Mouse (Mus musculus) liver, embryonic 11.5 days (tissue): Measurements from ENCODE around the gene Gtsf2. TPM values are rescaled to one million over a fixed set of nuclear protein-coding genes. Genes with fewer than 3 reads are reported as not detected.

Experiments used
- ATAC-seq: fragments of 200-750 bp; cut with Nextera tagmentation; replicated peaks from 2 replicates; pipeline ENCODE4 v1.8.0; 2017; ENCODE audit warnings: moderate number of reproducible peaks, mild to moderate bottlenecking, moderate TSS enrichment, moderate library complexity; ENCODE audit not compliant: low FRiP score
- DNase-seq: peaks from one replicate; pipeline ENCODE4 v3.0.0-alpha.2; 2017; ENCODE audit warnings: low spot score
- H3K27ac ChIP-seq: fragments of 300-500 bp; sonication (generic); 2 replicates; pipeline ENCODE4 v1.5.1; 2014; ENCODE audit warnings: mild to moderate bottlenecking, low read depth, low read length, control low read depth
- H3K27me3 ChIP-seq: fragments of 300-500 bp; sonication (generic); replicated peaks from 2 replicates; pipeline ENCODE4 v1.6.1; 2014; ENCODE audit warnings: low read length, mixed read lengths; ENCODE audit not compliant: control insufficient read depth, insufficient read depth
- H3K36me3 ChIP-seq: fragments of 300-500 bp; sonication (generic); 2 replicates; pipeline ENCODE4 v1.6.1; 2014; ENCODE audit warnings: mild to moderate bottlenecking, low read length, moderate library complexity, mixed read lengths; ENCODE audit not compliant: control insufficient read depth, insufficient read depth
- H3K4me1 ChIP-seq: fragments of 300-500 bp; sonication (generic); replicated peaks from 2 replicates; pipeline ENCODE4 v1.6.1; 2014; ENCODE audit warnings: low read length, mixed read lengths; ENCODE audit not compliant: control insufficient read depth, insufficient read depth
- H3K4me2 ChIP-seq: fragments of 300-500 bp; sonication (generic); 2 replicates; pipeline ENCODE4 v1.6.1; 2014; ENCODE audit warnings: mild to moderate bottlenecking, control low read depth, moderate library complexity
- H3K4me3 ChIP-seq: fragments of 300-500 bp; sonication (generic); 2 replicates; pipeline ENCODE4 v1.5.1; 2014; ENCODE audit warnings: low read depth, low read length, control low read depth
- H3K9ac ChIP-seq: fragments of 300-500 bp; sonication (generic); 2 replicates; pipeline ENCODE4 v1.6.1; 2014; ENCODE audit warnings: low read depth, low read length, control low read depth
- H3K9me3 ChIP-seq: fragments of 300-500 bp; sonication (generic); 2 replicates; pipeline ENCODE4 v1.6.1; 2016; ENCODE audit warnings: low read length, inconsistent platforms, mixed read lengths; ENCODE audit not compliant: control insufficient read depth
- WGBS: fragments of 180-500 bp; shearing (Covaris S2); extraction: QIAGEN DNeasy Blood & Tissue Kit; methylation state at CpG from one replicate; pipeline ENCODE4 v1.1.7; 2014; 5-methylcytosine and 5-hydroxymethylcytosine counted together
- polyA plus RNA-seq: library from polyadenylated mRNA; unstranded; fragments of >200 nt; fragmentation: Nextera tagmentation; extraction: Ambion mirVana; gene quantifications from 2 replicates; pipeline ENCODE4 v1.2.1, GENCODE M21; 2014

Gtsf2 gene
- polyA plus RNA-seq, result not detected in 2 replicates

- WGBS, result 52% methylated on average over 3 of the region's 3 CpGs
- no peaks in the 10 kb centered on the region for H3K36me3 ChIP-seq
- H3K27ac ChIP-seq, result no peak within 1 kb of the TSS
- no peaks in the 10 kb centered on the region for H3K9me3 ChIP-seq
- H3K4me1 ChIP-seq, result no peaks in the 10 kb centered on the region
- H3K4me3 ChIP-seq, result no peak within 1 kb of the TSS
- no peak within 1 kb of the TSS for H3K9ac ChIP-seq
- no peak for ATAC-seq
- H3K4me2 ChIP-seq, result no peak within 1 kb of the TSS
- DNase-seq, result no peak
- no peaks in the 10 kb centered on the region for H3K27me3 ChIP-seq
These were observed at the start of gene Gtsf2 for GRCm38 (mm10) chr15:103448369-103448768. Gene Gtsf2 (minus strand): TSS chr15:103448469.

- Histone ChIP-seq H3K27ac (no peak overlapping the region), H3K27me3 (peaks cover 3% of the 10 kb centered on the region; the same call in 1 of the 2 replicates)
- WGBS, result 74% methylated on average over 10 of the region's 10 CpGs
These were observed 48.2 kb upstream of the Gtsf2 start for GRCm38 (mm10) chr15:103496204-103497140.

GRCm38 (mm10) chr15:103488336-103488735 is 40.1 kb upstream of the Gtsf2 start:
- Histone ChIP-seq H3K4me3 (no peak overlapping the region), H3K9ac (no peak overlapping the region), H3K9me3 (no peaks in the 10 kb centered on the region), H3K4me1 (no peaks in the 10 kb centered on the region), H3K27me3 (no peaks in the 10 kb centered on the region), H3K36me3 (no peaks in the 10 kb centered on the region), H3K4me2 (no peak overlapping the region), H3K27ac (no peak overlapping the region)
- DNase-seq, result no peak
- 75% methylated on average over 4 of the region's 4 CpGs for WGBS
- no peak for ATAC-seq

More at GRCm38 (mm10) chr15:103496204-103497140, 48.2 kb upstream of the Gtsf2 start:
- Histone ChIP-seq H3K9ac (no peak overlapping the region), H3K36me3 (no peaks in the 10 kb centered on the region), H3K4me1 (no peaks in the 10 kb centered on the region), H3K9me3 (no peaks in the 10 kb centered on the region), H3K4me3 (no peak overlapping the region), H3K4me2 (no peak overlapping the region)
- ATAC-seq, result no peak
- no peak for DNase-seq

GRCm38 (mm10) chr15:103486658-103487057 is 38.4 kb upstream of the Gtsf2 start:
- Histone ChIP-seq H3K4me3 (no peak overlapping the region), H3K36me3 (no peaks in the 10 kb centered on the region), H3K9ac (no peak overlapping the region), H3K27ac (no peak overlapping the region), H3K4me1 (no peaks in the 10 kb centered on the region), H3K4me2 (no peak overlapping the region), H3K9me3 (no peaks in the 10 kb centered on the region), H3K27me3 (no peaks in the 10 kb centered on the region)
- WGBS, result 50% methylated on average over 1 of the region's 1 CpGs
- DNase-seq (no peak), ATAC-seq (no peak)

- H3K36me3 ChIP-seq, result no peaks in the 10 kb centered on the region
- 73% methylated on average over 3 of the region's 3 CpGs for WGBS
- H3K4me1 ChIP-seq, result no peaks in the 10 kb centered on the region
- no peak overlapping the region for H3K9ac ChIP-seq
- no peaks in the 10 kb centered on the region for H3K27me3 ChIP-seq
- ATAC-seq (no peak), DNase-seq (no peak)
- no peaks in the 10 kb centered on the region for H3K9me3 ChIP-seq
- H3K4me3 ChIP-seq, result no peak overlapping the region
- no peak overlapping the region for H3K27ac ChIP-seq
- H3K4me2 ChIP-seq, result no peak overlapping the region
These were observed 36.8 kb upstream of the Gtsf2 start for GRCm38 (mm10) chr15:103485106-103485505.

- Histone ChIP-seq H3K4me2 (no peak overlapping the region), H3K4me1 (no peaks in the 10 kb centered on the region), H3K27ac (no peak overlapping the region), H3K27me3 (no peaks in the 10 kb centered on the region), H3K9me3 (no peaks in the 10 kb centered on the region), H3K9ac (no peak overlapping the region), H3K4me3 (no peak overlapping the region), H3K36me3 (no peaks in the 10 kb centered on the region)
- no peak for DNase-seq
- no peak for ATAC-seq
- WGBS, result 62% methylated on average over 2 of the region's 2 CpGs
These were observed 36.2 kb upstream of the Gtsf2 start for GRCm38 (mm10) chr15:103484490-103484889.

- Histone ChIP-seq H3K4me2 (no peak overlapping the region), H3K4me1 (no peaks in the 10 kb centered on the region), H3K9ac (no peak overlapping the region), H3K27me3 (no peaks in the 10 kb centered on the region), H3K36me3 (no peaks in the 10 kb centered on the region), H3K27ac (no peak overlapping the region), H3K4me3 (no peak overlapping the region), H3K9me3 (no peaks in the 10 kb centered on the region)
- WGBS, result 9% methylated on average over 1 of the region's 1 CpGs
- DNase-seq, result no peak
- ATAC-seq, result no peak
These were observed 34.2 kb upstream of the Gtsf2 start for GRCm38 (mm10) chr15:103482488-103482887.

GRCm38 (mm10) chr15:103480129-103480528 is 31.9 kb upstream of the Gtsf2 start:
- H3K9ac ChIP-seq, result no peak overlapping the region
- no peaks in the 10 kb centered on the region for H3K4me1 ChIP-seq
- H3K27me3 ChIP-seq, result no peaks in the 10 kb centered on the region
- no peaks in the 10 kb centered on the region for H3K9me3 ChIP-seq
- H3K4me3 ChIP-seq, result no peak overlapping the region
- WGBS, result 80% methylated on average over 2 of the region's 2 CpGs
- no peak overlapping the region for H3K4me2 ChIP-seq
- H3K36me3 ChIP-seq, result no peaks in the 10 kb centered on the region
- no peak overlapping the region for H3K27ac ChIP-seq
- ATAC-seq (no peak), DNase-seq (no peak)
